Mouse (Mus musculus) stomach, postnatal 0 days (tissue): ENCODE measurements around the gene Nfib.

Source experiments
- CTCF ChIP-seq: IDR thresholded peaks from 2 replicates; pipeline ENCODE4 v1.5.1; 2016; ENCODE audit warnings: antibody characterized with exemption, low read depth, mild to moderate bottlenecking, moderate library complexity
- EP300 ChIP-seq: optimal IDR thresholded peaks from 2 replicates; pipeline ENCODE3; 2016; ENCODE audit warnings: antibody characterized with exemption

DNA sequence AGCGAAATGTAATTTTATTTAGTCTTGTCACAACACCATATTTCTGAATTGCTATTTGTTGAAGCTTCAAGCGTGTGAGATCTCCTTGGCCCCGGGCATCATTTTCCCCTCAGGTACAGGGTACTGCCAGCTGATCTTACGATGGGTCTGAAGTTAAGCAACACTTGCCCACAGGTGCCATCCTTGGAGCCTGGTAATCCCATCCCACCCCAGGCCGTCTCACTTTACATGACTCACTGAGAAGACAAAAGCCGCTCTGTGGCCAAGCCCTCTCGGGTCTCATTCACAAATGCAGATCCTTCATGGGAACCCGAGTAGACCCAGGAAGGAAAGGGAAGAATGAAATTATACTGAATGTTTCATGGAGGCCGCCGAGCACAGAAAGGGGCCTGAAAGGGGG lies 18.5 kb upstream of the Nfib start:
- no peak for TF ChIP-seq CTCF
- TF ChIP-seq EP300 = no peak
